Mouse (Mus musculus) large intestine, adult 2 months (tissue): ENCODE results near the gene Mef2a. TPM values are rescaled to one million over a fixed set of nuclear protein-coding genes. Genes with fewer than 3 reads are reported as not detected.

Experiments
- DNase-seq: peaks from one replicate; pipeline ENCODE4 v3.0.0-alpha.2; 2012; ENCODE audit warnings: low read depth, low spot score
- WGBS: fragments of 180-500 bp; shearing (Covaris S2); methylation state at CpG from one replicate; pipeline ENCODE4 v1.1.7; 2018; 5-methylcytosine and 5-hydroxymethylcytosine counted together
- polyA plus RNA-seq: library from polyadenylated mRNA; depleted of rRNA; stranded (reverse); fragments of >200 nt; gene quantifications from 2 replicates; pipeline ENCODE4 v1.2.3, GENCODE M21; 2012

Mef2a gene
- polyA plus RNA-seq, 1 experiment = 7.5 TPM

DNA sequence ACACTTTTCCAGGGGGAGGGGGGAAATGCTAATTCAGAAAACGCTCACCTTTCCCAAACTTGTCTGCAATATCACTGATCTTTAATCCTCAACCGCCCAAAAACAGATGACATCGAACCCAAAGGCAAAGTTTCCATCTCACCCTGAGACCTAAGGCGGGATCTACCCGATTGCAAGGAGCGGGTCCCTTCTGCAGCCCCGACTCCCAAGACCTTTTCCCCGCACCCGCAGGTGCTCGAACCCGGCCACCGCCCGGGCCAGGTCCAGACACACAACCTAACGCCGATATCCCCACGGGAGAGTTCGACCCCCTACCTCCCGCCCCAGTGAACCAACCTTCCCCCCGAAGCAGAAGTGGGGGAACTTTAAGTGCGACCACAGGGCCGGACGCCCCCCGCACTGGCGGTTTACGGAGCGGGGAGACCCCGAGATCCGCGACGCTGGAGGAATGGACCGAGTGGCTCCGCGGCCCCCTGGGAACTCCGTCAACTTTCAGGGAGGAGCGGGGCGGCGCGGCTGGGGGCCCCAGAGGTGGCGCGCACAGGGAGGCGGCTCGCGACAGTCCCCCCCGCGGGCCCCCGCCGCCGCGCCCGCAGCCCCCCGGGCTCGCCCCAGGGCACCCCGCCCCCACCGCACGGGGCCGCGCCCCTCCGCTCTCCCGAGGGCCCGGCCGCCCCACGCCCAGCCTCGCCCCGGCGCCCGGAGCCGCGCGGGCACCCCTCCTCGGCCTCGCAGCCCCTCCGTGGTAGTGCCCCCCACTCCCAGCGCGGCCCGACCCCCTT lies 576 bp downstream of the Mef2a start:
- WGBS = 1% methylated on average over 70 of the region's 75 CpGs
- no peak for DNase-seq

- peak; percentile 8 for DNase-seq
- WGBS = 2% methylated on average over 10 of the region's 10 CpGs
Measured at GRCm38 (mm10) chr7:67371351-67371890, 1.2 kb downstream of the Mef2a start.

DNA sequence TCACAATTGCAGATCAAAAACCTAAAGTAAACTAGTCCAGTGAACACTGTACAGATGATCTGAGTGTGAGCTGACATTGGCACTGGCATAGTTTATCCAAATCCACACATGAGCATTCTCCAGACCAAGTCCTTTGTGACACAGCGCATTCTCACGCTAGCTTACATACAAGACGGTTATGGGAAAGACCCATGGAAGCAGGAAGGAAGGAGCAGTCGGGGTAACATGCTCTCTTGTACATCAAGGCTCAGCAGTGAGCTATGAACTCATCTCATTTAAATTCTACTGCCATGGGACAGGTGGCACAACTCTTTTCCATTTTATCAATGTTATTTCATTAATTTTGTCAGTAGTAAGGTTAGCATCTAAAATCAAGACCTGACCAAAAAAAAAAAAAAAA lies 3.0 kb downstream of the Mef2a start:
- no peak for DNase-seq
- WGBS = 72% methylated on average over 4 of the region's 4 CpGs

GRCm38 (mm10) chr7:67368394-67368793 lies 4.3 kb downstream of the Mef2a start:
- no peak for DNase-seq
- 69% methylated on average over 2 of the region's 2 CpGs for WGBS

DNA sequence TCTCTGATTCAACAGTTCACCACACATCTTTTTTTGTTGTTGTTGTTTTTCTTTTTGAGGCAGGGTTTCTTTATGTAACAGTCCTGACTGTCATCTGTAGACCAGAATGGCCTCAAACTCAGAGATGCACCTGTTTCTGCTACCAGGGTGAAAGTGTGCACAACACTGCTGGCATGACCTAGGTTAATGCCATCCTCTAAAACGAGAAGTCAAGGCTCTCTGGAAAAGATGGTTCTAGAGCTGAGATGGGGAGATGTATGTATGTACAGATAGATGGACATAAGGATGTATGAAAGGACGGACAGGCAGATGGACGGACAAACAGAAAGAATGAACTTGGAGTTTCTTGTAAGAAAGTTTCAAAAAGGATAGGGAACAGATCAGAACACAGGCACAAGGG lies 12.1 kb downstream of the Mef2a start:
- DNase-seq = no peak
- 77% methylated on average over 3 of the region's 3 CpGs for WGBS

GRCm38 (mm10) chr7:67359863-67360262 lies 12.8 kb downstream of the Mef2a start:
- no peak for DNase-seq

DNA sequence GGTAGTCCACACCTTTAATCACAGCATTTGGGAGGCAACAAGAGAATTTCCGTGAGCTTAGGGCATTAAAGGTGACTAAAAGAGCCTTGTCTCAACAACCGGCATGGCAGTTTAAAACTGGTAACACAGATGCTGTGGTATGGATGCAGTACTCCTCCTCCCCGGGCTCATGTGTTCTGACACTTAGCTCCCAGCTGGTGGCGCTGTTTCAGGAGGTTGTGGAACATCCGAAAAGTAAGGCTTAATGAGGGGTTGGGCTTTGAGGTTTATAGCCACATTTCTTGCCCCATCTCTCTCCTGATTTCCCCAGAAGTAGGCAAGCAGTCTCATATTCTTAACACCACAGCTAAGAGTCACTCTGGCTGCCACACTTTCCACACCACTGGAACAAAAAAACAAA lies 16.8 kb downstream of the Mef2a start:
- DNase-seq = no peak
- 94% methylated on average over 5 of the region's 5 CpGs for WGBS

DNA sequence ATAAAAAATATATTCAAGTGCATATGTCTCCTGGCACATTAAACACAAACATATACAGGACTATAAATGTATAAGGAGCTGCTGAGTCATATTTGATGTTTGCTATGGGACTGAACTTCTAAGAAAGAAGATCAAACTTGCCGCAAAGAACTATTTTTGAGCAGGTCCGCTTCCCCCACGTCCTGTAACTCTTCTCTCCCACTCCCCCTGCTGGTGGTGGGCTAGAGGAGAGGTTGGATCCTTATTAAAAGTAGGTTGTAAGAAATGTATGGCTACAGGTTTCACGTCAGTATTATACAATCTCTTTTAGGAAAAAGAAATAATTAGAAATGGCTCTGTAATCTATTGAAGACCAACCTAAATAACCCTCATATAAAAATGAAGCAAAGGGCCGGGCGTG lies 19.0 kb downstream of the Mef2a start:
- DNase-seq = no peak
- WGBS = 74% methylated on average over 6 of the region's 6 CpGs

DNA sequence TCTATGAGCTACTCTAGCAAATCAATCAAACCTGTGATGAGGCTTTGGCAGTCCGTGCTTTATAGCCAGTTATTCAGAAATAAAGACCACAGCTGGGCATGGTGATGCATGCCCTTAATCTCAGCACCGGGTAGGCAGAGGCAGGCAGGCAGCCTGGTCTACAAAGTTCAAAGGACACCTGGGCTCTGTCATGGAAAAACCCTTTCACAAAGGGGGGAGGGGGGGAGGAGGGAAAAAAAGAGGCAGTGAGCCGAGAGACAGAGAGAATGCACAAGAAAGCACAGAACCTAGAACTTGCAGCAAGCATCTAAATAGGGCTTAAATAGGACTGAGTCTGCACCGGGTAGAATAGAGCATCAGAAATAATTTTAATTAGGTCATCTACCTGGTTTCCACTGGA lies 19.7 kb downstream of the Mef2a start:
- WGBS = 62% methylated on average over 4 of the region's 4 CpGs
- no peak for DNase-seq

GRCm38 (mm10) chr7:67344443-67344842 lies 28.2 kb downstream of the Mef2a start:
- DNase-seq = no peak
- WGBS = 97% methylated on average over 1 of the region's 1 CpGs

DNA sequence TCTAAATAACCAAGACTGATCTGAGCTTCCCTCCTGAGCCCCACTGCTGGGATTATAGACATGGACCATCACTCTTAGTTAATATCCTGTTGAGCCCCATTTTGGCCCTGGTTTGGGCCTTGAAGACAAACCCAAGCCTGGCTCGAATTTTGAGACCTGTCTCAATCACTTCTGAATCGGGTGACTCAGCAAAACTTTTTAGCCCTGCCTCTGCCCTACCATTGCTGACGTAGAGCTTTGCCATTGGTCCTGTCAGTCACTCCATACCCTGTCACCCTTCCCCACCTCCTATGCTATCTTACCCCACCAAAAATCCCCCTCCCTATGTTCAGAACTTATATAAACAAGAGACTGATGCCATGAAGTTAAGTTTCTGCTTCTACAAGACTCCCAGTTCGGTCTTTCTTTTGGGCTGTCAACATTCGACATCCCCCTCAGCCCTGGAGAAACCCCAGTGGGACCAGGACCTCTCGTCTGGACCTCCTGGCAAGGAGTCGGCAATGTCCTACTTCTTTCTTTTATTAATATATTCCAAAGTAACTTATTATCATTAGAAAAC lies 30.5 kb downstream of the Mef2a start:
- 92% methylated on average over 7 of the region's 7 CpGs for WGBS
- DNase-seq = no peak

GRCm38 (mm10) chr7:67320359-67320758 lies 52.3 kb downstream of the Mef2a start:
- 49% methylated on average over 1 of the region's 1 CpGs for WGBS
- no peak for DNase-seq

DNA sequence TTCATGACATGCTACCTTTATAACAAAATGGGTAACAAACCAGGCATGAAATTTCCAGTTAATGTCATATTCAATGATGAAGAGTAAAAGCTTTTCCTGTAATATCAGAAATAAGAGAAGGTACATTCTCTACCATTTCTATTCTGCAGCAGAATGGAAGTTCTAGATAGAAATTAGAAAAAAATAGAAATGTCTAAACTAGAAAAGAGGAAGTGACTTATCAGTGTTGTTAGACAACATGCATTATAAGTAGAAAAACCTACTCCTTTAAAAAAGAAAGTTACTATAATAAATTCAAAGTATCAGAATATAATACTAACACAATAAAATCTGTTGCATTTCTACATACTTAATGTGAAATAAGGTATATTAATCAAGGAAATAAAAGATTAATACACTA lies 54.0 kb downstream of the Mef2a start:
- no peak for DNase-seq

- DNase-seq = no peak
- WGBS = 93% methylated on average over 3 of the region's 3 CpGs
Measured at GRCm38 (mm10) chr7:67313200-67313599, 59.5 kb downstream of the Mef2a start.

DNA sequence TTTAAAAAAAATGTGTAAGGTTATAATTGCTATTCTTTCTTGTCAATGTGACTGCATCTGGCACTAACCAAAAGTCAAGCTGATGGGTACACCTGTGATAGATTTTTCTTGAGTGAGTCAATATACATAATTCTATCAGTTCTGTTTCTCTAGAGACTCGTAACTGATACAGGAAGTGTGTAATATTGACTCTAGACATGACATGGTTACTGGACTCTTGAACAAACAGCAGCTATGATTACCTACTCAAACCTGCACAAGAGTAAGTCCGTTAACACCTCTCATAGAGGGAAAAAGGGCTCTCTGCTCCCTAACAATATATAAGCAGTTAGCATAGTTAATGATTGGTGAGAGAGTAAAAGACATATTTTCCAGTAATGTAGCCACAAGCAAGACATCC lies 62.5 kb downstream of the Mef2a start:
- WGBS = 33% methylated on average over 2 of the region's 2 CpGs
- DNase-seq = peak; percentile 8

GRCm38 (mm10) chr7:67308102-67308501 lies 64.6 kb downstream of the Mef2a start:
- 77% methylated on average over 2 of the region's 2 CpGs for WGBS
- no peak for DNase-seq

- 77% methylated on average over 3 of the region's 3 CpGs for WGBS
- DNase-seq = no peak
Measured at GRCm38 (mm10) chr7:67307078-67307477, 65.6 kb downstream of the Mef2a start.

- no peak for DNase-seq
- 7% methylated on average over 3 of the region's 3 CpGs for WGBS
Measured at GRCm38 (mm10) chr7:67304937-67305336, 67.7 kb downstream of the Mef2a start.

GRCm38 (mm10) chr7:67296419-67296818 lies 76.2 kb downstream of the Mef2a start:
- no peak for DNase-seq
- 28% methylated on average over 1 of the region's 1 CpGs for WGBS

GRCm38 (mm10) chr7:67291356-67291755 lies 81.3 kb downstream of the Mef2a start:
- 86% methylated on average over 1 of the region's 1 CpGs for WGBS
- no peak for DNase-seq

DNA sequence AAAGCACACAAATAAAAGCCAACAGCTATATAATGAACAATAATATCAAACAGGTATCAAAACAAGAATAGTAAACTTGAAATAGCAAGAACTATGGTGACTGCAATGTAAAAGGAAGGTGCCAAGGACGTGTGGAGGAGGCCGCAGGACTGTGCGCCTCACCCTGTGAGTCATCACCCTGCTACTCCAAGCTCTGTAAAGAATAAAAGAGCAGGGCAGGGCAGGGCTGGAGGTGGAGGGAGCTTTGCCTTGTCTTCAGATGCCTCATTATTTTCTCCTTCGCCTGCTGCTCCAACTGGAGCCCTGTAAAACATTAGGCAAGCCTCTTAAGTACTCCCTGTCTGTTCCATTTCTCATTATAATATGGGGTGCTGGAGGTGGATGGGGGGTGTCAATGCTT lies 85.2 kb downstream of the Mef2a start:
- DNase-seq = peak; percentile 22
- 37% methylated on average over 4 of the region's 4 CpGs for WGBS
